Mouse (Mus musculus): Measurements from ENCODE around the gene Actn2. TPM values are rescaled to one million over a fixed set of nuclear protein-coding genes. Genes with fewer than 3 reads are reported as not detected.

The Actn2 gene
- total RNA-seq, 2 experiments from 2014 or later: not detected

- no peak for ATAC-seq (replicated peaks; ENCODE audit: poor library complexity, severe bottlenecking)
These were observed 76.6 kb downstream of the Actn2 start for GRCm38 (mm10) chr13:12263996-12264395.

GRCm38 (mm10) chr13:12261505-12261904, 79.1 kb downstream of the Actn2 start:
- no peak for ATAC-seq (replicated peaks; ENCODE audit: poor library complexity, severe bottlenecking)

- peak; percentile 93 for ATAC-seq (replicated peaks; ENCODE audit: poor library complexity, severe bottlenecking)
These were observed 82.9 kb downstream of the Actn2 start, which contains the start of gene Mtr for GRCm38 (mm10) chr13:12257391-12258380. TSS of gene Mtr (minus strand) at chr13:12258113.

- ATAC-seq (replicated peaks; ENCODE audit: poor library complexity, severe bottlenecking): no peak
These were observed 83.6 kb downstream of the Actn2 start for GRCm38 (mm10) chr13:12256871-12257390.

- ATAC-seq (replicated peaks; ENCODE audit: poor library complexity, severe bottlenecking): peak; percentile 45
These were observed 84.5 kb downstream of the Actn2 start for GRCm38 (mm10) chr13:12255911-12256705.

- ATAC-seq (replicated peaks; ENCODE audit: poor library complexity, severe bottlenecking): no peak
These were observed 90.1 kb downstream of the Actn2 start for GRCm38 (mm10) chr13:12250496-12250895.

- ATAC-seq (replicated peaks; ENCODE audit: poor library complexity, severe bottlenecking): no peak
These were observed 91.2 kb downstream of the Actn2 start for GRCm38 (mm10) chr13:12249195-12249898.

GRCm38 (mm10) chr13:12245938-12246337, 94.6 kb downstream of the Actn2 start:
- ATAC-seq (replicated peaks; ENCODE audit: poor library complexity, severe bottlenecking): no peak

- no peak for ATAC-seq (replicated peaks; ENCODE audit: poor library complexity, severe bottlenecking)
These were observed 96.6 kb downstream of the Actn2 start for GRCm38 (mm10) chr13:12243991-12244390.

GRCm38 (mm10) chr13:12232141-12232540, 108.4 kb downstream of the Actn2 start:
- no peak for ATAC-seq (replicated peaks; ENCODE audit: poor library complexity, severe bottlenecking)

- no peak for ATAC-seq (replicated peaks; ENCODE audit: poor library complexity, severe bottlenecking)
These were observed 112.3 kb downstream of the Actn2 start for GRCm38 (mm10) chr13:12228248-12228647.

GRCm38 (mm10) chr13:12227606-12228005, 113.0 kb downstream of the Actn2 start:
- no peak for ATAC-seq (replicated peaks; ENCODE audit: poor library complexity, severe bottlenecking)

Other genes with a start within 250 kb of the Actn2 start
- gene Ryr2, start 233.8 kb downstream of the Actn2 start, total RNA-seq (2014; fragmentation: Nextera tagmentation): not detected in 2 replicates
- gene Ryr2, start 233.8 kb downstream of the Actn2 start, total RNA-seq (2017): not detected in 2 replicates
- gene Mtr, start 82.6 kb downstream of the Actn2 start, total RNA-seq (2014; fragmentation: Nextera tagmentation): 28.3 and 40.8 TPM in 2 replicates
- gene Mtr, start 82.6 kb downstream of the Actn2 start, total RNA-seq (2017): 39.8 and 46.2 TPM in 2 replicates
- 59.9 and 78.3 TPM in 2 replicates for gene Heatr1, start 54.3 kb upstream of the Actn2 start, total RNA-seq (2014; fragmentation: Nextera tagmentation)
- gene Heatr1, start 54.3 kb upstream of the Actn2 start, total RNA-seq (2017): 113 and 125 TPM in 2 replicates
- gene Lgals8, start 124.2 kb upstream of the Actn2 start, total RNA-seq (2014; fragmentation: Nextera tagmentation): 16.1 and 23.9 TPM in 2 replicates
- 33.5 and 36.8 TPM in 2 replicates for gene Lgals8, start 124.2 kb upstream of the Actn2 start, total RNA-seq (2017)
- 0.58 and 1.1 TPM in 2 replicates for gene Edaradd, start 179.7 kb upstream of the Actn2 start, total RNA-seq (2014; fragmentation: Nextera tagmentation)
- 0.60 and 0.62 TPM in 2 replicates for gene Edaradd, start 179.7 kb upstream of the Actn2 start, total RNA-seq (2017)
- 20.9 and 22.2 TPM in 2 replicates for gene Ero1lb, start 225.1 kb upstream of the Actn2 start, total RNA-seq (2014; fragmentation: Nextera tagmentation)
- gene Ero1lb, start 225.1 kb upstream of the Actn2 start, total RNA-seq (2017): 15.6 and 16.8 TPM in 2 replicates